Mouse (Mus musculus): ENCODE data around the gene Supt6.

Gene Supt6

GRCm38 (mm10) chr11:78245627-78246317 is at the start of gene Supt6, which contains the start of gene Sdf2:
TSS of gene Supt6 (minus strand) at chr11:78245987.
TSS of gene Sdf2 (plus strand) at chr11:78245746.
- peak; percentile 92 for DNase-seq (ENCODE audit: low read depth, low spot score)

GRCm38 (mm10) chr11:78294585-78294984 is 48.8 kb upstream of the Supt6 start:
- no peak for DNase-seq (ENCODE audit: low read depth, low spot score)

- no peak for DNase-seq (ENCODE audit: low read depth, low spot score)
Observed at GRCm38 (mm10) chr11:78290654-78291053, 44.9 kb upstream of the Supt6 start, which contains the start of gene BC030499. TSS of gene BC030499 (plus strand) at chr11:78290841.

GRCm38 (mm10) chr11:78289146-78289763 is 43.5 kb upstream of the Supt6 start:
- DNase-seq (ENCODE audit: low read depth, low spot score) = no peak

- no peak for DNase-seq (ENCODE audit: low read depth, low spot score)
Observed at GRCm38 (mm10) chr11:78279586-78279985, 33.8 kb upstream of the Supt6 start.

- no peak for DNase-seq (ENCODE audit: low read depth, low spot score)
Observed at GRCm38 (mm10) chr11:78278853-78279252, 33.1 kb upstream of the Supt6 start.

GRCm38 (mm10) chr11:78276169-78276568 is 30.4 kb upstream of the Supt6 start:
- peak; percentile 67 for DNase-seq (ENCODE audit: low read depth, low spot score)

GRCm38 (mm10) chr11:78275596-78275995 is 29.8 kb upstream of the Supt6 start:
- no peak for DNase-seq (ENCODE audit: low read depth, low spot score)

GRCm38 (mm10) chr11:78271986-78272385 is 26.2 kb upstream of the Supt6 start:
- DNase-seq (ENCODE audit: low read depth, low spot score) = no peak

GRCm38 (mm10) chr11:78265571-78265970 is 19.8 kb upstream of the Supt6 start:
- DNase-seq (ENCODE audit: low read depth, low spot score) = no peak

- peak; percentile 90 for DNase-seq (ENCODE audit: low read depth, low spot score)
Observed at GRCm38 (mm10) chr11:78262550-78262949, 16.8 kb upstream of the Supt6 start.

GRCm38 (mm10) chr11:78261380-78262352 is 15.9 kb upstream of the Supt6 start, which contains the start of gene 2610507B11Rik:
TSS of gene 2610507B11Rik (plus strand) at chr11:78261752.
- peak; percentile 95 for DNase-seq (ENCODE audit: low read depth, low spot score)

GRCm38 (mm10) chr11:78260489-78261258 is 14.9 kb upstream of the Supt6 start:
- DNase-seq (ENCODE audit: low read depth, low spot score) = no peak

GRCm38 (mm10) chr11:78256618-78257017 is 10.8 kb upstream of the Supt6 start:
- DNase-seq (ENCODE audit: low read depth, low spot score) = no peak

- peak; percentile 98 for DNase-seq (ENCODE audit: low read depth, low spot score)
Observed at GRCm38 (mm10) chr11:78247727-78248140, 1.9 kb upstream of the Supt6 start.

- no peak for DNase-seq (ENCODE audit: low read depth, low spot score)
Observed at GRCm38 (mm10) chr11:78247012-78247348, 1.2 kb upstream of the Supt6 start.

- no peak for DNase-seq (ENCODE audit: low read depth, low spot score)
Observed at GRCm38 (mm10) chr11:78246318-78247011, 678 bp upstream of the Supt6 start.

GRCm38 (mm10) chr11:78245261-78245626 is 543 bp downstream of the Supt6 start:
- no peak for DNase-seq (ENCODE audit: low read depth, low spot score)

GRCm38 (mm10) chr11:78240193-78240857 is 5.5 kb downstream of the Supt6 start:
- DNase-seq (ENCODE audit: low read depth, low spot score) = no peak

GRCm38 (mm10) chr11:78231518-78231917 is 14.3 kb downstream of the Supt6 start:
- DNase-seq (ENCODE audit: low read depth, low spot score) = no peak
